Mouse (Mus musculus): ENCODE measurements at regions not wholly inside any gene's neighbourhood (a gene's known extent, or its start where the extent isn't known, plus 50 kb on each side); places are given as distances from the start of the nearest gene placed in this dataset.

GRCm38 (mm10) chr4:24154418-24154817 lies 341.8 kb upstream of the Mms22l start:
- peak; percentile 79 to 82 for DNase-seq (ENCODE audit: low spot score in 2 of 2)

GRCm38 (mm10) chr4:24173750-24174149 lies 322.5 kb upstream of the Mms22l start:
- DNase-seq (ENCODE audit: low spot score in 2 of 2), result no peak

- DNase-seq (ENCODE audit: low spot score in 2 of 2), result no peak
Observed at GRCm38 (mm10) chr4:24213262-24214036, 282.8 kb upstream of the Mms22l start.

- DNase-seq (ENCODE audit: low spot score in 2 of 2), result no peak
Observed at GRCm38 (mm10) chr4:24214037-24214362, 282.3 kb upstream of the Mms22l start.

- no peak for DNase-seq (ENCODE audit: low spot score in 2 of 2)
Observed at GRCm38 (mm10) chr4:24218383-24218934, 277.8 kb upstream of the Mms22l start.

- no peak for DNase-seq (ENCODE audit: low spot score in 2 of 2)
Observed at GRCm38 (mm10) chr4:24219074-24219497, 277.2 kb upstream of the Mms22l start.

- no peak for DNase-seq (ENCODE audit: low spot score in 2 of 2)
Observed at GRCm38 (mm10) chr4:24219583-24219982, 276.7 kb upstream of the Mms22l start.

GRCm38 (mm10) chr4:24245124-24245523 lies 251.1 kb upstream of the Mms22l start:
- no peak for DNase-seq (ENCODE audit: low spot score in 2 of 2)

- DNase-seq (ENCODE audit: low spot score in 2 of 2), result no peak
Observed at GRCm38 (mm10) chr4:24248142-24249054, 247.9 kb upstream of the Mms22l start.

- DNase-seq (ENCODE audit: low spot score in 2 of 2), result no peak
Observed at GRCm38 (mm10) chr4:24249243-24249970, 246.8 kb upstream of the Mms22l start.

GRCm38 (mm10) chr4:24278154-24278553 lies 218.1 kb upstream of the Mms22l start:
- no peak for DNase-seq (ENCODE audit: low spot score in 2 of 2)

All from cerebellum, postnatal 4 days (tissue).